Mouse (Mus musculus) layer of hippocampus, postnatal 36 days (tissue): ENCODE data around the gene Cep112. TPM values are rescaled to one million over a fixed set of nuclear protein-coding genes. Genes with fewer than 3 reads are reported as not detected.

Source experiments
- DNase-seq, 2 experiments: peaks; one replicate each; pipeline ENCODE4 v3.0.0; 2022
- total RNA-seq, 2 experiments: library from RNA; stranded (reverse); gene quantifications; 2 replicates each; pipeline ENCODE4 v1.2.3; 2021

Cep112 gene
- total RNA-seq, 2 experiments from 2014 or later = 22.4 to 27.4 TPM

DNA sequence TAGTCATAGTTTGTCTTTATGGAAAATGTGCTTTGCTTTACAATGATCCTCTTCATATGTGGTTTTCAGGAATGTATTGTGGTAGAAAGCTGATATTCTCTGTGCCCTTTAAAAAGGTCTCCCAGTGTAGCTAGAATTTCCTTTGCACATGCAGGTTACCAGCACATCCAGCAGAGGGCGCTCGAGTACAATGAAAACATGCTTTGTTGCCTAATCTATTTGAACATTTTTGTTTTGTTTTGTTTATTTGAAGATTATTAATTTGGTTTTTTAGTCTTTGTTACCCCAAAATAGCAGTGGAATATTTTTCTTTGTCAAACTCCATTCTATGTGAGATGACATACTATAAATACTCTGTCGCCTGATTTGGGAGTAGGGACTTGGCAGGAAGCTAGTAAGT lies 24.8 kb downstream of the Cep112 start:
- peak; percentile 55 to 72 for DNase-seq

DNA sequence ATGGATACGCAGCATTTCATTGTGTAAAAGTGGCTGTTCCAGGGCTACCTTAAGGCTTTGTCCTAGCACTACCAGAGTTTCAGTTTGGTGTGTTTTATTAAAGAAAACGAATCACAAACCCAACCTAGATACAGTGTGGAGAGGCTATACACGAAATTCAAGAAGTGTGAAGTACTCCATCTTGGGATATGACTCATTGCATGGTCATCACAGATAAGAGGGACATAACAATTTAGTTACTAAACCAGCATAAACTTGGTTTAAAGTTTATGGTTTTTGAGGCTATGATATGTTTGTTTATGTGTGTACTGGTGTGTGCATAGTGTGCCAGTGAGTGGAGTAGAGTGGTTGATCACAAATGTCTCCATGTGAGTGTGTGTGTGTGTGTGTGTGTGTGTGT lies 34.6 kb downstream of the Cep112 start:
- no peak for DNase-seq

DNA sequence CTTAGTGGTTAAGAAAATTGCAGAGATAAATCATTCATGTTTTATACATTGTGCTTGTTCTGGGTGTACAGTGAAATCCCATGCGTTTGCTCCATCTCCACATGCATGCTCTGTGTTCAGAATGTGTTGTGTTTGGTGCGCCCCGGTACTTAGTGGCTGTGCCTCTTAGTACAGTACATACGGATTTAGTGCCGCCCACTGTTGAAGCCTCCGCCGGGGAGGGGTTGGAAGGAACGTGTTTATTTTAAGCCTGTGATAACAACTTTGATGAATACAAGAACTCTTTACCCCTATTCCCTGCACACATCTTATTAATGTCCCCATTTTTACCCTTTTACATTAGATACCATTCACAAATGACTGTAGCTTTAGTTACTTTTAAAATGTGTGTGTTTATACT lies 39.1 kb downstream of the Cep112 start:
- peak; percentile 11 to 26 for DNase-seq

DNA sequence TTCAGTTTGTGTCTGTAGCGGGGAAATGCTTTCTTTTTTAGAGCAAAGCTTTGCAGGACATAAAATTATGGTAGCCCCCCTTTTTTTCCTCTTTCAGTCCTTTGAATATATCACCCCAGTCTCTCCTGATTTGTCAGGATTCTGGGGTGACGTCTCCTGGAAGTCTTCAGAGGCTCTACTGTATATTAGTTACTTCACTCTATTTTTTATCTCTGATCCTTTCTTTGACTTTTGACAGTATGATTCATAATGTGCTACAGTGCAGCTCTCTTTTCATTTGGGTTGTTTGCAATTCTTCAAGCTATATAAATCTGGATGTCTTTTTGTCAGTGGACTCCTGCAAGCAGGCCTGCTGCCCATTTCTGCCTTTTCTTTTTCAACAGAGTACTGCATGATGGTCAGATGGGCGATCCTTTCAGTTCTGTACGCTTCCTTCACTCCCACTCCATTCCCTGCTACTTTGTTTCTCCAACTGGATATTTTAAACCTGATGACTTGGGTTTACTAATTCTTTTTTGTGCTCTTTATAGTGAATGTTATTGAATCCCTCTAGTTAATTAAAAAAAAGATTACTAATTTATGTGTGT lies 39.8 kb downstream of the Cep112 start:
- DNase-seq = no peak

- DNase-seq = no peak
Measured at GRCm38 (mm10) chr11:108475738-108476137, 50.7 kb downstream of the Cep112 start.

- DNase-seq = no peak
Measured at GRCm38 (mm10) chr11:108476226-108476625, 51.2 kb downstream of the Cep112 start.

DNA sequence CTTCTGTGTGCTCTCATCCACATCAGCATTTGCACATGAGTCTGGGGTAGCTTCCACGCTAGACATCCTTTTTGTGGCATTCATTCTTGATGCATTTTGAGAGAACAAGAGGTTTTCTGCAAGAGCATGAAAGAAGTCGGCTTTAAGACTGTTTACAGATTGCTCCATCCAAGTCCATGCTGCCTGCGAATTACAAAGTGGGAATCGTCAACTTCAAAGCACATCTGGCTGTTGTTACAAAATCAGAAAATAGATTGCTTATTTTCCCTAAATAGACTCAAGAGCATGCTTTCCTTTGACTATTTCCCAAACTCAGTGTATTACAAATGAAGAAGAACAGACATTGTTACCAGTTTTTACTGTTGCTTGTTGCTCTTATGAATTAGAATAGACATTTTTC lies 59.0 kb downstream of the Cep112 start:
- no peak for DNase-seq

DNA sequence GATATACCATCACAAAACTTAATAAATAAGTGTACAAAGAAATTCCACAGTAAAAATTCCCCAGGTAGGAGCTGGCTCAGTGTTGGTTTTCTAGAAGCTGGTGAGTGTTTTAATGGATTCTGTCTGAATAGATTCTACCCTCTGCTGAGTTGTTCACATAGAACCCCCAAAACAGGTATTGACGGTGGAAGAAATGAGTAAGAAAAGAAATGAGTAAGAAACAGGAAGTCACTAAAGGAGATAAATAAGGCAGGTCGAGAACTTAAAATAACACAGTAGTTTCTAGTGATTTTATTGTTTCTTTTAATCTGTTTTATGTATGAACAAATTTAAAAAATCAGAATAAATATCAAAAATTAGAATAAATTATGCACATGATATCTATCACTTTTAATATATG lies 63.3 kb downstream of the Cep112 start:
- DNase-seq = no peak

GRCm38 (mm10) chr11:108489863-108490262 lies 64.9 kb downstream of the Cep112 start:
- no peak for DNase-seq

GRCm38 (mm10) chr11:108508190-108508589 lies 83.2 kb downstream of the Cep112 start:
- DNase-seq = no peak

- no peak for DNase-seq
Measured at GRCm38 (mm10) chr11:108527725-108528363, 102.9 kb downstream of the Cep112 start.

GRCm38 (mm10) chr11:108532901-108533300 lies 107.9 kb downstream of the Cep112 start:
- no peak for DNase-seq

DNA sequence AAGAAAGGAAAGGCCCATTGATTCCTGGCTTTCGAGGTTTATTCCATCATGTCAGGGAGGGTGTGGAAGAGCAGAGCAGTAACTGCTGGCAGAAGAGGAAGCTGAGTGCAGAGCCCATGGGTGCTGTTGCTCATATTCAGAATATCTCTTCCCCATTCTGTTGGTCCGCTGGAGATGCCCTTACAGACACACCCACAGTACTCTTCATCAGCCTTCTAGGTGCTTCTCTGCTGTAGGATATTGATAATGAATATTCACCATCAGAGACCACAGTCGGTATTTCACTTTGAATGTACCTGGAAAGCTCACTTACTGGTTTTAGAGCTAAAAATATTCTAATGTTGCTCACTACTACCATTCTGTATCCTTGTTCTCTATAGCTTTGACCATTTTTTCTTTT lies 109.0 kb downstream of the Cep112 start:
- DNase-seq = no peak

DNA sequence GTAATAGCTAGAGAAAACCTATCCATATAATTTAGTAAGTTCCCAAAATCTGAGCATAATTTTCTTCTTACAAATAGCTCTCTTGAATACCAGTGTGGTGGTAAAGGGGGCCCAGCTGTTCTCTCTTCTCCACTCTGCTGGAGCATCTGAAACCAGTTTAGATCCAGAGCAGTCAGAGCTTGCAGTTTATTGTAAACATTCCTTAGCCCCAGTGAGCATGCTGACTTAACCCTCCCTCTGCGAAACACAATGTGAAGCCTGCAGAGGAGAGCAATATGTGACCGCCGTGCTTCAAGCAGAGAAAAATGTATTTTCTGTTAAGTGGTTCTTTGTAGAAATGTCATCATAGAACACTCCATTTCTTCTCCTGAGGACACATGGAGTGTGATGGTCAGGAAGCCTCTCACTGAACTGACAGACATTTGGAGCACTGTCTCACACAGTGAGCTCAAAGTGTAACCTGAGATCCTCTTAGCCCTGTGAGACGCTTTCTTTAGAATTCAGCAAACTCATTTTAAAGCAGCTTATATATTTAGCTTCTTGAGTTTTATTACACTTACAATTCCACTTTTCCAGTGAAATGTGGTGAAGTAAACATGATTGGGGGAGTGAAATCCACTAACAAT lies 128.1 kb downstream of the Cep112 start:
- DNase-seq = no peak

DNA sequence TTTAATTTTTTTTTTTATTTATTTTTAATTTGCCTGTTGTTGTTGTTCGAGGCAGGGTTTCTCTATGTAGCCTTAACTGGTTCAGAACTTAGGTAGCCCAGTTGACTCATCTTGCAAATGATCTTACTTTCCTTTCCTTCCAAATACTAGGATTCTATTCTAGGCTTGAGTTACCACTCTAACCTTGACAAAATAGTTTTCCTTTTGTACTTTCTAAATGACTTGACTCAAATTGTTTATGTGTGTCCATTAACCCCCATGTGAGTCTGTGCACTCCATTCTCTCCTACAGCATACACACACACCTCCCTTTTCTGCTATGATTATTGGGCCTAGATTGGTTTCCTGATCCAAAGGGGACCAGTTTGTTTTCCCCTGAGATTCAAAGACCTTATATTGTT lies 128.9 kb downstream of the Cep112 start:
- no peak for DNase-seq

GRCm38 (mm10) chr11:108558544-108558943 lies 133.6 kb downstream of the Cep112 start:
- DNase-seq = peak; percentile 15 to 20

- no peak for DNase-seq
Measured at GRCm38 (mm10) chr11:108559506-108559905, 134.5 kb downstream of the Cep112 start.

DNA sequence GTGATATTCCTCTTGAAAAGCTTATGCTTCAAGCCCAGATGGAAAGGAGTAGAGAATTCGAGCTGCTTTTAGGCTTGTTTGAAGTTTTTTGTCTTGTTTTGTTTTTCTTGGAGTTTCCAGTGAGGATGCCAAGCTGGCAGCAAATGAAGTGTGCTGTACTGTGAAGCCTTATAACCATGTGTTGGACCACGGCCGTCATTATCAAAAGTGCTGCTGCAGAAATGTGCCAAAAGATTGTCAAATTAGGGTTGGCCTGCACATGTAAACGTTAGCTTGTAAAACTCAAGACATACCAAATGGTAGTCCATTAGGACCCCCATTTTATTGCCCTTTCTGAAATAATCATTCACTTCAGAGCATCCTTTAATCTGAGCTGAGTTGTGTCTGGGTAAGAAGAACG lies 137.1 kb downstream of the Cep112 start:
- DNase-seq = no peak

DNA sequence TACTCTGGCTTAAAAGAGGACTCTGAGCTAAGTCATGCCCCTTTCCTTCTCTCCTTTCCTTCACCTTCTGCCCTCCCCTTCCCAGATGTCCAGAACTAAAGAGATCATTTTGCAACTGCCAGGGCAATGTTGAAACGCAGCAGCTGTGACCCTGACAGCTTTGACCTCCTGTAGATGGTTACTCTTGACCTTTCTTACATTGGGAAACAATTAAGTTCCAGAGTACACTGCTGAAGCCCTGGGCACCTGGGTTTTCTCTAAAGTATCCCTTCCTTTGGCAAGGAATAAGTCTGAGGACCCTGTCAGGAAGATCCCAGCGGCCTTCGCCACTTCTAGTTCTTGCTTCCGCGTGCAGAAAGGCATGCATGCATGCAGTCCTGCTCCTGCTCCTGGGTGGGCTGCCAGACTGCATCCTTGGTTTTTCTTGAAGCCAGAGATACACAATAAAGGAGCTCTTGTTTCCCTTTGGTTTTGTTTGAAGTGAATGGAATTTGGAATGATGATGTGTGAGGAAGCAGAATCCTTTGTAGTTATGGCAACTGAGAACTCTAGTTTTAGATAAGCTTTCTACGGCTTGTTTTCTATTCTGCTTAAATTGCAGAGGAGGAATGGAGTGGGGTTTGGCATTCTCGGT lies 161.7 kb downstream of the Cep112 start:
- no peak for DNase-seq

DNA sequence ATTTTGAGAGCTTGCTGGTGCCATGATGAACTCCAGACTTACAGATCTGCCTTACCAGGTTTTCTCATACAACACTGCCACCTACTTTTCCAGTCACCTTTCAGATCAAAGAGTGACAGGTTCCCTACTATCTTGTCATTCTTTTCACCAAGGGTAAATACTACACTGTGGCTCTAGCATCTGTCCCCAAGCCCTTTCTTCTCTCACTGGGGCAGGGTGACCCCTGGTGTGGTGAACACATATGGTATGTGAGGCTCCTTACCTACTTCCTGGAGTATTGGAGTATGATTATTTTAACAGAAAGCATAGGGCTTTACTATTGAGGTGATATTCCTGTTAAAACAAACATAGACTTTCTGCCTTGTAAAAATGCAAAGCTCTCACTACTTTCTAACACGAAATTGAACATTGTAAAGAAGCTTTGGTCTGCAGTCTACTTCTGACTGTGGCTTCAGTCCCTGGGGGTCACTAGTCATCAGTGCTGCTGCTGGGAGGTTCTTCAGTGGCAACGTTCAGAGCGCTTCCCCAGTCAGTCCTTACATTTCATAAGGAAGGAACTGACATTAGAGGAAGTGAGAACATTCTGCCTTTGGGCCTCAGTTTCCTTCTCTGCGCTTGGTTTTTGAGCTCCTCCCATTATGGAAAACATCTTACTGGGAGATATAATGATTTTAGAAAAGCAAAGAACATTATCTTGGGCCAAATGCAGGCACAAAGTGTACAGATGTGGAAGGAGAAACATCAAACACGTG lies 168.4 kb downstream of the Cep112 start:
- no peak for DNase-seq

GRCm38 (mm10) chr11:108593959-108594579 lies 169.1 kb downstream of the Cep112 start:
- no peak for DNase-seq

- no peak for DNase-seq
Measured at GRCm38 (mm10) chr11:108605301-108605700, 180.3 kb downstream of the Cep112 start.
